Mouse (Mus musculus) frontal cortex, postnatal 25 days (tissue): ENCODE data around the gene Ablim1.
"Not testable (repeated sequence)": the region's sequence is repeated elsewhere in the genome, so short reads cannot be mapped to it uniquely, and the experiment has no call there.

Experiments
- DNase-seq, 2 experiments: peaks; one replicate each; pipeline ENCODE4 v3.0.0; 2022; ENCODE audit warnings: low spot score in 2 of 2

The Ablim1 gene

DNA sequence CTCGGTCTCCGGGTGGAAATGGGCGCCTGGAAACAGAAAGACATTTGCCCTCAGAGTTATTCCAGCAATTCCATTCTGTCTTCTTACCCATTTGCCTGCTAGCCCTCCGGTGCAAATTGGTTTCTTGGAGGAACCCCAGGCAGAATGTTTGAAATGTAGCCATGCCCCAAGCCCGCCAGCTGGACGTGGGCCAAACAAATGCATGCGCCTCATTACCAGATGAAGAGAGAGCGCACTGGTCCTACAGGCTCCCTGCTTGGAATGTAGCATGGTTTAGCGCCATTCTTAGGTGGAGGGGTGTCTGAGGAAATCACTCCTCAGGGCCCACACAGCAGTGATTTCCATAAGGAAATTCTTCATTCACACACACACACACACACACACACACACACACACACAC, 162.4 kb downstream of the Ablim1 start:
- DNase-seq: no peak

DNA sequence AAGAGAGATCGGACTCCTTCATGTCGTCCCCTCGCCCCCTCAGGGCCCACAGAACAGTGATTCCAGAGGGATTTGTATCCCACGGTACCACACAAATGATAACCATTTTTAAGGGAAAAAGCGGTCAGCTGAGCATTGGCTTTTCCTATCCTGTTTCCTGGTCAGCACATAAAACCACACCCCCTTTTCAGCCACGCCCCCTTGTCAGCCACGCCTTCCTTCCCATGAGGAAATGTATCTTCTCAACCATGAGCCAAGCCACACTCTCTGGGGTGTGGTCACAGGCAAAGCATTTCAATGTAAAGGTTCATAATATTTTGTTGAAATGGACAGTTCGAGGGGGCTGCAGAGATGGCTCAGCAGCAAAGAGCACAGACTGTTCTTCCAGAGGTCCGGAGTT, 163.2 kb downstream of the Ablim1 start:
- DNase-seq: no peak

DNA sequence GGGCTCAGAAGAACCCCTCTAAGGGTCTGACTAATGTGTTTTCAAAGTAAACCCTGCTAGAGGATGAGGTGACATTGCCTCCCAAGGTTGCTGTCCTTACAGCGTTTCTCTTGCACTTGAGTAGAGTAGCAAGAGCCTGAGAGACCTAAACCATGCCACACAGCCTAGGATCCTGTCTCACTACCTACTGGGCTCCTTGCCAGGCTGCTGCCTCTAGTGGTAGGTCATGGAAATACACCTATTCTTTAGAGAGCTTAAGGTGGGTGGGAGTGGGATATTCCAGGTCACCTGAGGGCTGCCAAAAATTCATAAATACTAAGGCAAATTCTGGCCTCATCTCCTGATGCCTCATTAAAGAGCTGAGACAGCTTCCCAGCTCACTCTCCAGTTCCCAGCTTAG, 164.4 kb downstream of the Ablim1 start:
- DNase-seq: no peak

DNA sequence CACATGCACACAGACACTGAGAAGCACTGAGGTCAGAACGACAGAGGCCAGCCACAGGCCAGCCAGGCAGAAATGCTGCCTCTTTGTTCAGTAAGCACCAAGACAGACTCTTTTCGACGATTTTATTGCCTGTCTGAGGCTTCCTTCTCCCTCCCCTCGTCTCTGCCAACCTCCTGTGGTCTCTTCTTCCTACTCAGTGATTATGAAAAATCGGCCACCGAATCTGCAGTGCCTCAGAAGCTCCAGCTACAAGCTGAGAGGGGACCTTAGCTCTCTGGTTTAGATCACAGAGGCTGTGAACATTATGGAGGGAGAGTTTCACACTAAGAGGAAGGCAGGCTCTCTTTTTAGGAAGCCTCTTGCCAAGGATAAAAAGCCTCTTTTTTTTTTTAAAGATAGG, 167.0 kb downstream of the Ablim1 start:
- no peak for DNase-seq

DNA sequence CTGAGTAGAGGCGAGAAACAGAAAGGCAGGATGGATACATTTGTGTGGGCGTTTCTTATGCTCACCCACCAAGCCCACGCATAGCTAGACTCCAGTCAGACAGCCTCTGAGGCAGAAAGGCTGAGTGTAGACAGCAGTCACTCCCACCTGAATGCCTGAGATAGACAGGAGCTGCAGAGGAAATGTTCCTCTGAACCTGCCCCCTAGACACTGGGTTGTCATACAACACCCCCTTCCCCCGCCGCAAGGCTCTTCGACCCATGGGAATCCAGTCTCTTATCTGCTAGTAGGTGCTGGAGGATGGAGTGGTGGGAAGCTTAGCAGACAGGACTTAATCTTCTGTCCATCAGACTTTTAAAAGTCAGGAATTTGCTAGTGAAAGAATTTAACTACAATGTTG, 167.8 kb downstream of the Ablim1 start:
- no peak for DNase-seq

DNA sequence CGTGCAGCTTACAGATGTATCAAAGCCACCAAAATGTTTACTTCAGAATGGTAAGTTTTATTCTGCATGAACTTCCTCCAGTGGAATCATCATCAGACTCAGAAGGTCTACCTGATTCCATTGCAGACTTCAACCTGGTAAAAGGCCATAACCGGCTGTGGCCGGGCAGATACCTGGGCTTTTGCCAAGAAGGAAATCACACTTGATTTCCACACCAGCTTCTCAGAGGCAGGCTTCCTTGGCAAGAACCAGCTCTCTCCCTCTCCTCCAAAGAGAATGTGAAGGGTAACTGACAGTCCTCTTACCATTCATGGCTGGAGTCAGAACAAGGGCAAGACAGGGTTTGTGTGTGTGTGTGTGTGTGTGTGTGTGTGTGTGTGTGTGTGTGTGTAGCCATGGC, 171.1 kb downstream of the Ablim1 start:
- DNase-seq: no peak

DNA sequence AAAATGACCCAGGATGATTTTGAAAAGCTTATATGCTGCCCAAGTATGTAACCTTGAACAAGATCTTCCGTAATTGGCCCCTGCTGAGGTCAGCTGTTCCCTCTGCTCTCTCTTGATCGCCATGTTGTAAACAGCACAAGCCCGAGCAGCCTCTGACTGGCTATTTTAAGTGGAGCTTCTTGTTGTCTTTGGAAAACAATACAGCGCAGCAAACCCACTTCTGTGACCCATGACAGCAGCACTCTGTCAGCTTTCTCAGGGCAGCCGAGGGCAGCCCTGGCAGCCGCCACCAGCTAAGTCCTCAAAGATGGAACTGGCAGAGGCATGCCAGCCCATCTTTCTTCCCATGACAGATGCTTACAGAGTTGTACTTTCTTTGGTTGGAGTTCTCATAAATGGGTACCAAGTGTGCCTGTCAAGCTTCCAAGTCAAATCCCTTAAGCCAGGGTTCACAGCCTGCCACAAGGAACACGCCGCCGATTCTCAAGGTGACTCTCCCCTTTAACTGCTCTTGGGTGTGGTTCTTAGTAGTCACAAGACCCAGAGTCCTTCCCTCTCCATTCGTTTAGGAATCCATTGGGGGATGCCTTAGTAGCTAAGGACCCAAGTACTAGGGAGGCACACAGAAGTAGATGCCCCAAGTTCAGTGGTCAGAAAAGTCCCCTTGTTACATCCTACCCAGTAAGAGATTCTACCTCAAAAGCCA, 172.8 kb downstream of the Ablim1 start:
- DNase-seq: no peak

DNA sequence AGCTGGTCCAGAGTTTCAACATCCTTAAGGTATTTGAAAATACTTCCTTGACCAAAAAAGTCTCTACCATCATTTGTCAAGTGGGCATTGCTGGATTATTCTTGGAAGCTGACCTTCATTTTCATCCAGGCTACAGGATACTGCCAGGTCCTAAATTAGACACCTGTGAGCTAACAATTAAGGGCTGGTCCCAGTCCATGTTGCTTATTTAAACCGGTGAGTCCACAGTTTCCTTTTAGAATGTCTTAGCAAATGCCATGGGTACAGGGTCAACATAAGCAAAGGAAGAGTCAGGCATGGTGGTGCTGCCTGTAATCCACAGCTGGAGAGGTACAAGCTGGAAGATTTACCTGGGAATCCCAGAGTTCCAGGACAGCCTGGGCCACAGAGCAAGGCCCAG, 173.8 kb downstream of the Ablim1 start:
- no peak for DNase-seq

DNA sequence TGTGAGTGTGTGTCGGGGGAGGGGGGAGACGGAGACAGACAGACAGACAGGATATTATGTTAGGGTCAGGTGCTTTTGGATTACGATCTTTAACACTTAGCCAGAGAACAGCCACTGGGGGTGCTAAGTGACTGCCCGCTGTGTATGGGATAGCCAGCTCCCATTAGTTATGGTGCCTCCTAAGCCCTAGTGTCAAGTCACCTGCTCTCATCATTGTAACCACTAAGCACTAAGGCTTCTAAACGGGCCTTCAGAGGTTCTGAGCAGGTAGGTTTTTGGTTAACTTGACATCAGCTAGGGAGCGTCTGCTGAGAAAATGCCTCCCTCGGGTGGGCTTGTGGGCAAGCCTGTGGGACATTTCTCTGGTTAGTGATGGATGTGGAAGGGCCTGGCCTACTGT, 174.6 kb downstream of the Ablim1 start:
- no peak for DNase-seq

DNA sequence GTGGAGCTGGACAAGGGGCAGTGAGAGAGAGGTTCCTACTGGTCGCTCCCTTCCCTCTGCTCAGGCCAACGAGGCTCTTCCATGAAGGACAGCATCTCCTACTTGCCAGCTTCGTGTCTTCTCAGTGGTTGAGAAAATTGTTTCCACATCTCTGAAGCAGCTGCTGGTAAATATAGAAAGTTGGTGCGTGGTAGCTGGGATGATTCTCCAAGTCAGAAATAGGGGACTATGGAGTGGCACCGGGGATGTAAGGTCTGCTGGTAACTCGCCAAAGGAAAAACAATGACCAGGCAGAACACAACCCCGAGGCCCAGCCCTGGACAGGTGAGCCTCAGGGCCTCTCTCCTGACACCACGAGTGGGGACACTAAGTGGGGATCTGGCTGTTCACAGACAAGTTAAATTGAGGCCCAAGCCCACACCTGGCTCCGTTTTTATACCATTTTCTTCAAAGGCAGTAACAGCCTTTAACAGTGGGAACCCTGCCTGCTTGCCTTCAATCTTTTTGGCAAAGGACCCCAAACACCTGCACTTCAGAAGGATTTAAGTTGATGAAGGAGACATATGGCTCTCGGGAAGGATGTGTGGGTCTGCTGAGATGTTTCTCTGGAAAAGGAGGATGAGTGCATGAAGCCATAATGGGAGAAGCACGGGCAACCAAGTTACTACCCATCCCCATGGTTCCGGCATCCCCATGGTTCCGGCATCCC, 175.7 kb downstream of the Ablim1 start:
- no peak for DNase-seq

DNA sequence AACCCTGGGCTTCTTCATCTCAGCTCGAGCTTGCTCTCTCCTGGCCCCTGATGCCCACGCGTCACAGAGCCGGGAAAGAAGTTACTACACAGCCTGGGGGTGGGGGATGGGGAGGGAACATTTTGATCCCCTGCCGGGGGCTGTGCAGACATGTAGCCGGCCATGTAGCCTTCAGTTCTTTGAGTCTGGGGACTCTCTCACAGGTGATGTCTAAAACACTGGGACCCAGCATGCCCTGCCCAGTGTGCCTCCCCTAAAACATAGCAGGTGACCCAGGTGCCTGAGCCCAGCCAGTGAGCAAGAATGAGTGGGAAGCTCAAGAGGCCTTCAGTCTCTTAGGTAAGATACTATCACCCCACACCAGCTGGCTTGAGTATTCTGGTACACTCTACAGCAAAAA, 176.2 kb downstream of the Ablim1 start:
- no peak for DNase-seq

DNA sequence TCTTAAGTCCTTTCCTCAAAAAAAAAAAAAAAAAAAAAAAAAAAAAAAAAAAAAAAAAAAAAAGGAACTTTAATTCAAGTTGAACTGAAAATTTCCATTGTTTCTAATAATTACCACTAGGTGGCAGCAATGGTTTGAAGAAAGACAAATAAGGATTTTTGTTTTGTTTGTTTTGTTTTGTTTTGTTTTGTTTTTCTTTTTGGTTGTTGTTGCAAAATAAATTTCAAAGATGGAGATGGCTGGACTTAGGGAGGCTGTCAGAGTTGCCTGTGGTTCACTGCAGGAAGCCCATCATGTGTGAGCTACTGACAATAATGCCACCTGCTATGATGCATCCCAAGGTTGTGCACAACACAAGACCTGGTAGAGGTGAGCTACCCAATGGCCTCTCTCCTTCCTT, 176.7 kb downstream of the Ablim1 start:
- DNase-seq: no peak

DNA sequence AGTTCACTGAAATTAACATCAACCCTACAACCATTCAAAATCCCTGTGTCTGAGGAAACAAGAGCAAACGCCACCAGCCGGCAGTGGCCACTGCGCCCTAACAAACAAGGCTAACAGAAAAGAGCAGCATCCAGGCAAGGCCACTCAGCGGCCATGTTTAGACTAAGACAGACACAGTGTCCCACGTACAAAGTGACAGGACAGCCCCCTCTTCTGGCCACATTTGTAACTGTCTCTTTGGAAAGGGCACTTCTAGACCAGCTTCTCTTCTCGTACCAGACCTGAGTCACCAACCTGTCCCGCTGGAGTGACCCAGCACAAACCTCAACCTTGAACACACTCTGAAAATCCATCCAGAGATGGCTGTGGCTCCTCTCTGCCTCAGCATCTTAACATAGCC, 178.5 kb downstream of the Ablim1 start:
- DNase-seq: peak in 1 of 2 experiments; percentile 58

DNA sequence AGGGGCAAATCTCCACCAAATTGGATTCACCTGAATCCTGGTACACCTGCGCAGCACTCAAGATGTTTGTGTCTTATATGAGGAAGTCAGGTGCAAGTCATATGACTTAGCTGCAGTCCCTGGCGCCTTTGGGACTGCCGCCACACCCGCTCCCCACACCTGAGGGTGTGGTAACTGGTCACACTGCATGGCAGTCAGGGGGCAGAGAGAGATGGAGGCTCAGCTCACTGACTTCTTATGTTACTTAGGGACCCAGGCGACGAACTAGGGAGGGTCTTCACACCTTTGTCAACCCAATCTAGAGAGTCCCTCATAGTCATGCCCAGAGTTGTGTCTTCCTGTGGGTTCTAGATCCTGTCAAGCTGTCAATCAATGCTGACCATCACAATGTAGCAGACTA, 179.1 kb downstream of the Ablim1 start:
- not testable (repeated sequence) for DNase-seq

DNA sequence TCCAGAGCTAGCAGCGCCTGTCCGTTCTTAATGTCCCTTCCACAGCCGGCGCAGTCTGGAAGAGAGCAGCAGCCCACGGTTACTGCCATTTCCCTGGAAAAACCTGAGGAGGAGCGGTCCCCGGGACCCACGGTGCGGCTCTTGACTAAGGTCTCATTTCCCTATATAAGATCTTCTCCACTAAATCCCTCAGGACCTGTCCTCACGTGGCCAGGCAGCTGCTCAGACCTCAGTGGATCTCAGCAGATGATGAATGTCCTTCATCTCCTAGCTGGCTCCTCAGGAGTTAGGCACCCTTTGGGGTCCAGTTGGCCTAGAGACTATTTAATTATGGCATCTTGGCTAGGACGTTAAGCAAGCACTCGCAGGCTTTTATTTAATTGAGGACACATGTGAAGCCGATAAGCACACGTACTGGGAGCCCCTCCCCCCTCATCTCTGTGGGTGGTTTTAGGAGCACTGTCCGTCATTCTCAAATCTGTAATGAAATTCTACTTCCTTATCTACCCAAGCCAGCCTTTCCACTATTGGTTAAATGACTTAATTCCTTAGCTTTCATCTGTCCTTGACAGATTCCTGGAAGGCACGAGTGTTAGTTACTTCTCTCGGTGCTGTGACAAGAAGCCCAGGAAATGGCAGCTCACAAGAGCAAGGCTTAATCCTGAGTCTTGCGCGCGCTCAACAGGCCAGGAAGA, 179.9 kb downstream of the Ablim1 start:
- DNase-seq: no peak

DNA sequence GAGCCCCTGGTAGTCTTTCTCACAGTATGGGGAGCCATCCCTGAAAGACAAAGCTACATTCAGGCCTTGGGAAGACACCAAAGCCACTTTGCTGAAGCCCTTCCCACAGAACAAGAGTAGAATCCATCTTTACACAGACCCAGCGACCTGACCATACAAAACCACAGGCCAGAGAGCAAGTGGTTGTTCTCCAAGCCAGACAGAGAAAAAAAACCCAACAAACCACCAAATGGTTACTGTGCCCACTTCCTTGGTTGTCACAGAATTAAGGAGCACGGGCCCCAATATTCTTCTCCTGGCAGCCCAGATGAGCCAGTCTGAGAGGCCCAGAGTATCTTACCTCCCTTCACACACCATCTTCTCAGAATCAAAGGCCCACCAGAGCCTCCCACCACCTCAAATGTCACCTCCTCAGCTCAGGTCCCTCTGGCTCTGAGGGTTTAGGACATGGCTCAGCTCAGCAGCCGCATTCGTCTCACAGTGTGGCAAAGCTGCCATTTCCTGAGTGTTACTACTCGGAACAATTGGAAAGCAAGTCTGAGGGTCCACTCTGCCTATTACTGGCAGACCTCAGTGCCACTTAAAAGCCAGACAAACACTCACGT, 181.7 kb downstream of the Ablim1 start:
- no peak for DNase-seq

DNA sequence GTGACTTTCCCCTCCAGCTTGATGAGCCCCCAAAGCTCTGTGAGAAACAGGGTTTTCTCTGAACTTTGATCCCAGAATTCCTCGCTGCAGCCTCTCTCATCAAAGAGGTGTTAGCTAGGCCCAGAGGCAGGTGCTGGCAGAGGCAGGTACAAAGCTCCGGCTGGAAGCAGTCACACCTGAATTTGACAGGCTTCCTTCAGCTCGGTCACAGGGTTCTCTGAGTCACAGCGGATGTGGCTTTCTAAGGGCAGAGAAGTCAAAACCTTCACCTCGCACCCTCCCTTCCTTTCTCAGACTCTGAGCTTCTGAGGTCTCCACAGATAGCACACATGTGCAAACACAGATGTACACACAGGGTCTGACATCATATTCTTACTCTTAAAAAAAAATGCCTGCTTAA, 182.4 kb downstream of the Ablim1 start:
- no peak for DNase-seq

DNA sequence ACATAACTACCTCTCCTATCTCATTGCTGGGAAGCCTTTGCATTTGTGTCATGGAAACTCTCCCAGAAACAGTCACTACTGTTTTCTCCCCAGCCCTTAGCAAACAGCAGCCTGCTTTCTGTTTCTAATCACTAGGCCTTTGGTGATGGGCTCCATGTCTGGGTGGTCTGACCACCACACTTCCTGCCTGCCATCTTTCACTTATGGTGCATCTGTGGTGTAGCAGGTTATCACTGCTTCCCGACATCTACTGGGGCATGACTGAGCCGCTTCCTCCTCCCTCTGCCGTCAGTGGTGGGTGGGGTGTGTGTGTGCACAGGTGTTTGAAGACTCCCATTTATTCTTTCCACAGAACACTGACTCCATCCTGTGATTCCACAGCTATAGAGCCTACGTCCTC, 183.4 kb downstream of the Ablim1 start:
- DNase-seq: no peak

DNA sequence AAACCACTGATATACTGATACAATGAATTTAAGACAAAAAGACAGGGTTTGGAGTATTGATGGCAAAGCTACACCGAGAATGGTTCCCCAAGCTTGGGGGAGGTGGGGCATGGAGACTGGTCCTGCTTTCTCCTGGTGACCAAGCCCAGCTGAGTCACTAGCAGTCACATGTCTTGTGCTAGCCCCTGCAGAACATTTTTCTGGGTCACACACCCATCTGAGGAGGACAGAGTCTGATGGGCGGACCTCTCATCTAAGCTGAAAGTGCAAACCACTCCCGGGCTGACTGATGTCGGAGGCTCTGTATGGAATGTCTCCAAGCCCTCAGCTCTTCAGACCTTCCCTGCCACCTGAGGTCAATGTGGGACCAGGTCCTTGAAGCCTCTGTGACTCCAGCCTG, 184.1 kb downstream of the Ablim1 start:
- DNase-seq: no peak

DNA sequence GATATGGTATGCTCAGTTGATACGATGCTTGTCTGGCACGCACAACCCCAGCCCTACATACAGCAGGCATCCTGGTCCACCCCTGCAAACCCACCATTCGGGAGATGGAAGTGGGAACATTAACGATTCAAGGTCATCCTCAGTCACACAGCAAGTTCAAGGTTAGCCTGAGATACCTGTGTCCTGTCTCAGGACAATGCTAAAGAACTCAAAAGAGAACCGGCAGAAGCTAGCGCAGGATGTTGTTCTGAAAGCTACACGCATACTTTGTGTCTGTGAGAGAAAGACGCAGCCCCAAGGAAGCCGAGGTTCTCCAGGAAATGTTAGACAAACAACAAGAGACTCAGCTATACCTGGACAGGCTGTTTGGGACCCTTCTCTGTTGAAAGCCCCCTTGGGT, 185.0 kb downstream of the Ablim1 start:
- no peak for DNase-seq

DNA sequence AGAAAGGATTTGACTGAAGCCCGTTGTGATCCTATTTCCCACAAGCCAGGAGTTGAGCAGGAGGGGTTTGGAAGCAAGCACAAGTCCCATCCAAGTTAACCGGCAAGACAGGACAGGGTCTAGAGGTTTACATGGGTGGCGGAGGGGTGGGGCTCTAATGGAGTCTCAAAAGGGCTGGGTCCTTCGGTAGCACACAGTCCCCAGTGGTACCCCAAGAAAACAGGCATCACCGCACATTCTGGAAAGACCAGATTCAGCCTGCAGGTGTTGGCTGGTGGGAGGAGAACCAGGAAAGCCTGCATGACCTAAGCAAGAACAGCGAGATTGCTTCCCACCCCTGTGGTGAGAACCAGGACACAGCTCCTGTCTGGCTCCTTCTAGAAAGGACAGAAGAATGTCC, 186.7 kb downstream of the Ablim1 start:
- no peak for DNase-seq

DNA sequence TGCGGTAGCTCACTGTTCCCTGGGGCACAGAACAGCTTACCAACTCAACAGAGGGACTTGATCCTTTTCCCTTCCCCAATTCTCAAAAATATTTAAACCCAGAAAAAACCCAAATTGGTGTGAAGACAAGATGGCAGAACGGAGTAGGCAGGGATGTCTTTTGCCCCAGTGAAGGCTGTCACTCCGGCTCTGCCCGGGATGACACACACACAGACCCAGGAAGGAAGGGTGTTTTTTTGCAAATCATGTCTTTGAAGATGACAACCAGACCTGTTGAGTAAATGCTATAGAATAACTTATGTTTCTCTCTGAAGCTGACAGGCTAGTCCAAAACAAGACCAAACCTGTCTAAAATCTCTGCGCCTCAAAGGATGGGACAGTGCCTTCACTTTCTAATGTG, 187.2 kb downstream of the Ablim1 start:
- no peak for DNase-seq

DNA sequence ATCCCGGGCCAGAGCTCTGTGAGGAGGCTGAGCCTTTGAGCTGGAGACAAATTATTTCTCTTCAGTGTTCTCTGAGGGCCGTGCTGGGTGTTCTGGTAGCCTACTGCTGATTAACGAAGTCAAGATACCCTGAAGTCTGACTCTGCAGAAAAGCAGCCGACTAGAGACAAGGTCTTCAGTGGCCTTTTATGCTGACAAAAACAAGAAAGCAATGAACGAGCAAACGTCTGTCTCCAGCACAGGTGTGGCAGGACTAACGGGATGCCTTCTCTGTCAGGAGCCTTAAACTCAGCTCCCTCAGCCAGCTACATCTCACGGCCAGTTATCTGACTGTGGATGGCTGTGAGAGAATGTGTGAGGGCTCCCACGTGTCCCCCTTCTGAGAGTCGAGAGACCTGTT, 187.8 kb downstream of the Ablim1 start:
- no peak for DNase-seq
